In genomic region chr10:79853860-79854795, GRCm38 (mm10) we compare ENCODE assay signal across 8 mouse cellular contexts. TPM values are rescaled to one million over a fixed set of nuclear protein-coding genes. Genes with fewer than 3 reads are reported as not detected.
DNase-seq lines count a peak whose midpoint lies in the region; ATAC-seq and TF ChIP-seq lines count a peak whose summit lies in the region.

Gene Ptbp1 (plus strand): TSS chr10:79854427.

- H3K79me2 ChIP-seq in C2C12 (ENCODE audit: control insufficient read depth, insufficient read depth) (peaks cover 67% of the 10 kb centered on the region), myocyte (ENCODE audit: control insufficient read depth, insufficient read depth) (peaks cover 41% of the 10 kb centered on the region)
- peaks cover 31% of the 10 kb centered on the region for H3K79me2 ChIP-seq in liver, adult 2 months (ENCODE audit: control insufficient read depth, insufficient read depth, low read length)

- peak within 1 kb of the TSS; percentile 100 for H3K27ac ChIP-seq in heart, embryonic 11.5 days (ENCODE audit: low read depth, low read length)
- H3K27ac ChIP-seq in kidney, embryonic 16.5 days (ENCODE audit: low read length), result peak within 1 kb of the TSS; percentile 100
- peak within 1 kb of the TSS; percentile 90 for H3K27ac ChIP-seq in liver, adult 2 months (replicated peaks; ENCODE audit: insufficient read depth, low read depth, low read length)

- WGBS in heart, embryonic 11.5 days (ENCODE audit: insufficient replicate concordance), result under 1% methylated on average over 75 of the region's 75 CpGs
- WGBS in kidney, embryonic 16.5 days, result under 1% methylated on average over 75 of the region's 75 CpGs
- under 1% methylated on average over 75 of the region's 75 CpGs for WGBS in liver, adult 2 months

- peak; percentile 100 for DNase-seq in brain, embryonic 14.5 days (ENCODE audit: low read depth)
- peak; percentile 96 for DNase-seq in liver, adult 2 months (ENCODE audit: extremely low read depth, low read depth, low spot score)
- peak; percentile 100 for DNase-seq in splenic B cell, adult 2 months (ENCODE audit: low read depth, low spot score)

- H3K4me3 ChIP-seq in C2C12 (ENCODE audit: insufficient read depth, poor library complexity, severe bottlenecking), result peak within 1 kb of the TSS; percentile 87
- H3K4me3 ChIP-seq in erythroblast, embryonic 14.5 days (replicated peaks), result peak within 1 kb of the TSS; percentile 82
- peak within 1 kb of the TSS; percentile 86 for H3K4me3 ChIP-seq in heart, embryonic 11.5 days (ENCODE audit: low read depth, low read length)
- peak within 1 kb of the TSS; percentile 98 for H3K4me3 ChIP-seq in kidney, embryonic 16.5 days (ENCODE audit: low read length)
- peak within 1 kb of the TSS; percentile 86 for H3K4me3 ChIP-seq in liver, adult 2 months (ENCODE audit: insufficient read depth, low read depth, low read length)
- H3K4me3 ChIP-seq in myocyte, result peak within 1 kb of the TSS; percentile 98

- H3K27me3 ChIP-seq in C2C12 (ENCODE audit: control insufficient read depth, insufficient read depth, insufficient read length) (no peaks in the 10 kb centered on the region), myocyte (ENCODE audit: control insufficient read depth, insufficient read depth, insufficient read length) (no peaks in the 10 kb centered on the region)
- H3K27me3 ChIP-seq in erythroblast, embryonic 14.5 days (ENCODE audit: control insufficient read depth), result no peaks in the 10 kb centered on the region
- H3K27me3 ChIP-seq in heart, embryonic 11.5 days (ENCODE audit: control insufficient read depth, insufficient read depth, low read length), result no peaks in the 10 kb centered on the region
- H3K27me3 ChIP-seq in kidney, embryonic 16.5 days (ENCODE audit: insufficient read depth, low read length), result no peaks in the 10 kb centered on the region
- no peaks in the 10 kb centered on the region for H3K27me3 ChIP-seq in liver, adult 2 months (ENCODE audit: control insufficient read depth, insufficient read depth, low read length)
- H3K27me3 ChIP-seq in splenic B cell, adult 2 months (ENCODE audit: control insufficient read depth, insufficient read depth, low read length, poor library complexity, severe bottlenecking), result no peaks in the 10 kb centered on the region

- H3K9ac ChIP-seq in heart, embryonic 11.5 days (ENCODE audit: low read depth, low read length), result peak within 1 kb of the TSS; percentile 100
- peak within 1 kb of the TSS; percentile 100 for H3K9ac ChIP-seq in kidney, embryonic 16.5 days (replicated peaks; ENCODE audit: low read length)
- H3K9ac ChIP-seq in liver, adult 2 months (ENCODE audit: low read depth, low read length), result peak within 1 kb of the TSS; percentile 96

- peaks cover 54% of the 10 kb centered on the region for H3K79me3 ChIP-seq in C2C12 (ENCODE audit: low read depth)

- H3ac ChIP-seq in C2C12 (ENCODE audit: control insufficient read depth, insufficient read length, low read depth) (peak within 1 kb of the TSS; percentile 93), myocyte (ENCODE audit: control insufficient read depth, insufficient read length) (peak within 1 kb of the TSS; percentile 83)

- peak; percentile 89 for ATAC-seq in heart, embryonic 11.5 days (replicated peaks; ENCODE audit: insufficient number of reproducible peaks, low FRiP score, low TSS enrichment)
- ATAC-seq in kidney, embryonic 16.5 days (ENCODE audit: low FRiP score, low TSS enrichment), result peak; percentile 89

- peaks cover 34% of the 10 kb centered on the region for H3K36me3 ChIP-seq in C2C12 (ENCODE audit: control insufficient read depth, insufficient read depth)
- H3K36me3 ChIP-seq in erythroblast, embryonic 14.5 days (ENCODE audit: control insufficient read depth), result peaks cover 34% of the 10 kb centered on the region
- peaks cover 4% of the 10 kb centered on the region for H3K36me3 ChIP-seq in heart, embryonic 11.5 days (ENCODE audit: control insufficient read depth, insufficient read depth, low read length)
- peaks cover 23% of the 10 kb centered on the region for H3K36me3 ChIP-seq in kidney, embryonic 16.5 days (ENCODE audit: insufficient read depth, low read length)
- peaks cover under 1% of the 10 kb centered on the region; the same call in 1 of the 2 replicates for H3K36me3 ChIP-seq in liver, adult 2 months (ENCODE audit: control insufficient read depth, insufficient read depth, low read length)
- peaks cover 8% of the 10 kb centered on the region for H3K36me3 ChIP-seq in myocyte (ENCODE audit: control insufficient read depth, insufficient read depth)
- peaks cover 1% of the 10 kb centered on the region for H3K36me3 ChIP-seq in splenic B cell, adult 2 months (ENCODE audit: control insufficient read depth, insufficient read depth, low read length, poor library complexity, severe bottlenecking)

- H3K4me1 ChIP-seq in erythroblast, embryonic 14.5 days (ENCODE audit: control insufficient read depth), result peaks cover 75% of the 10 kb centered on the region
- H3K4me1 ChIP-seq in heart, embryonic 11.5 days (ENCODE audit: control insufficient read depth, insufficient read depth, low read length), result peaks cover 52% of the 10 kb centered on the region
- H3K4me1 ChIP-seq in kidney, embryonic 16.5 days (ENCODE audit: insufficient read depth, low read length), result peaks cover 51% of the 10 kb centered on the region
- H3K4me1 ChIP-seq in liver, adult 2 months (ENCODE audit: control insufficient read depth, insufficient read depth, low read length), result peaks cover 30% of the 10 kb centered on the region

- TF ChIP-seq CTCF in C2C12 (IDR thresholded peaks at IDR 0.05; ENCODE audit: control insufficient read depth, insufficient read depth, insufficient read length), result no peak
- TF ChIP-seq CTCF in brain, embryonic 14.5 days (IDR thresholded peaks at IDR 0.05; ENCODE audit: borderline replicate concordance, extremely low read depth, insufficient read depth, insufficient read length), result no peak
- no peak for TF ChIP-seq CTCF in liver, adult 2 months (IDR thresholded peaks at IDR 0.05; ENCODE audit: low read depth, low read length)

- H3K9me3 ChIP-seq in erythroblast, embryonic 14.5 days (ENCODE audit: control insufficient read depth, low read length), result no peaks in the 10 kb centered on the region
- H3K9me3 ChIP-seq in heart, embryonic 11.5 days (replicated peaks; ENCODE audit: control insufficient read depth, low read length), result no peaks in the 10 kb centered on the region
- no peaks in the 10 kb centered on the region for H3K9me3 ChIP-seq in kidney, embryonic 16.5 days (ENCODE audit: low read length)

- peak within 1 kb of the TSS; percentile 89 for H3K4me2 ChIP-seq in heart, embryonic 11.5 days
- H3K4me2 ChIP-seq in kidney, embryonic 16.5 days (replicated peaks; ENCODE audit: low read depth, low read length), result peak within 1 kb of the TSS; percentile 100
- peak within 1 kb of the TSS; percentile 100 for H3K4me2 ChIP-seq in myocyte (ENCODE audit: low read depth)

- TF ChIP-seq POLR2A in brain, embryonic 14.5 days (IDR thresholded peaks at IDR 0.05; ENCODE audit: borderline replicate concordance, extremely low read depth, insufficient read depth, insufficient read length, poor library complexity, severe bottlenecking), result peak; percentile 67; the same call in 1 of the 2 replicates
- peak; percentile 98 for TF ChIP-seq POLR2A in liver, adult 2 months (IDR thresholded peaks at IDR 0.05; ENCODE audit: extremely low read depth, insufficient read depth, low read length)
- peak; percentile 91 for TF ChIP-seq POLR2A in myocyte (IDR thresholded peaks at IDR 0.05; ENCODE audit: insufficient read length, low read depth)

TF ChIP-seq in C2C12, 6 proteins besides CTCF, POLR2A, EP300 and RAD21:
- no peak for TF ChIP-seq MYOD1 (IDR thresholded peaks at IDR 0.05; ENCODE audit: control insufficient read depth, insufficient read length, low read depth)
- TF ChIP-seq CEBPB (IDR thresholded peaks at IDR 0.05; ENCODE audit: low read depth), result no peak
- TF ChIP-seq MYOG (IDR thresholded peaks at IDR 0.05; ENCODE audit: control insufficient read depth, extremely low read depth, insufficient read length), result no peak
- peak; percentile 96 for TF ChIP-seq USF1 (IDR thresholded peaks at IDR 0.05; ENCODE audit: low read depth)
- TF ChIP-seq FOSL1 (IDR thresholded peaks at IDR 0.05; ENCODE audit: insufficient read depth, low read length, poor library complexity, severe bottlenecking), result no peak
- peak; percentile 97 for TF ChIP-seq MAX (IDR thresholded peaks at IDR 0.05)

TF ChIP-seq in myocyte, 11 proteins besides CTCF, POLR2A, EP300 and RAD21:
- TF ChIP-seq MYOD1 (IDR thresholded peaks at IDR 0.05; ENCODE audit: control insufficient read depth in 1 of 3, insufficient read length in 2 of 3, low read depth in 2 of 3) (peak in 2 of 3 experiments; percentile 29 to 67), MAX (IDR thresholded peaks at IDR 0.05; ENCODE audit: low read depth) (peak; percentile 91), POLR2AphosphoS2 (IDR thresholded peaks at IDR 0.05; ENCODE audit: insufficient read length, low read depth) (peak; percentile 98), SRF (IDR thresholded peaks at IDR 0.05; ENCODE audit: control insufficient read depth, insufficient read length, low read depth) (peak; percentile 32), USF1 (IDR thresholded peaks at IDR 0.05; ENCODE audit: low read depth) (peak; percentile 94), MYOG (IDR thresholded peaks at IDR 0.05; ENCODE audit: control insufficient read depth in 1 of 3, insufficient read depth in 1 of 3, insufficient read length in 2 of 3, low read depth in 2 of 3) (no peak), TCF3 (IDR thresholded peaks at IDR 0.05; ENCODE audit: insufficient read length, low read depth) (no peak), E2F4 (IDR thresholded peaks at IDR 0.05; ENCODE audit: insufficient read depth) (peak; percentile 4), TCF12 (IDR thresholded peaks at IDR 0.05; ENCODE audit: insufficient read depth, poor library complexity, severe bottlenecking) (no peak), REST (IDR thresholded peaks at IDR 0.05; ENCODE audit: insufficient read depth, insufficient read length) (peak; percentile 48), CEBPB (IDR thresholded peaks at IDR 0.05; ENCODE audit: insufficient read depth, poor library complexity, severe bottlenecking) (peak; percentile 79)

RNA-seq across cellular contexts. Expression of gene Ptbp1, which starts in this region (rescaled TPM):
- 345 TPM for polyA plus RNA-seq in C2C12 (2012; fragmentation: generic; extraction: Trizol)
- polyA plus RNA-seq in brain, embryonic 14.5 days (2012; rRNA removed), result 183 and 194 TPM in 2 replicates
- polyA plus RNA-seq in erythroblast, embryonic 14.5 days (2012), result 46.1 and 67.9 TPM in 2 replicates
- 112 TPM in 2 replicates for polyA plus RNA-seq in heart, embryonic 11.5 days (2014; fragmentation: Nextera tagmentation; extraction: Ambion mirVana)
- polyA plus RNA-seq in kidney, embryonic 16.5 days (2015; fragmentation: Nextera tagmentation; extraction: Ambion mirVana), result 431 and 491 TPM in 2 replicates
- total RNA-seq in liver, adult 2 months (2014; rRNA removed), result 43.9 and 86.1 TPM in 2 replicates
- polyA plus RNA-seq in liver, adult 2 months (2012; rRNA removed), result 77.6 and 103 TPM in 2 replicates
- polyA plus RNA-seq in myocyte (2012; fragmentation: generic; extraction: Trizol), result 158 TPM

Comparison
In these comparisons a context has a peak if more than half of its experiments do, and no peak if none do; other contexts are left out.
1. Peak in every context shown above with its lines: DNase-seq, ATAC-seq, H3K4me3 ChIP-seq and H3K27ac ChIP-seq.